Mouse (Mus musculus): ENCODE measurements around the gene 2410004B18Rik. TPM values are rescaled to one million over a fixed set of nuclear protein-coding genes. Genes with fewer than 3 reads are reported as not detected.

2410004B18Rik gene
- polyA plus RNA-seq, 1 experiment: 18.7 TPM

GRCm38 (mm10) chr3:145944348-145944747 lies 6.5 kb downstream of the 2410004B18Rik start:
- TF ChIP-seq MAX (IDR thresholded peaks at IDR 0.05; ENCODE audit: low read depth) (no peak), TCF3 (IDR thresholded peaks at IDR 0.05; ENCODE audit: insufficient read length, low read depth) (no peak), POLR2A (IDR thresholded peaks at IDR 0.05; ENCODE audit: insufficient read length, low read depth) (no peak), TCF12 (IDR thresholded peaks at IDR 0.05; ENCODE audit: insufficient read depth, poor library complexity, severe bottlenecking) (no peak), USF1 (IDR thresholded peaks at IDR 0.05; ENCODE audit: low read depth) (no peak), MYOG (IDR thresholded peaks at IDR 0.05; ENCODE audit: control insufficient read depth in 1 of 3, insufficient read depth in 1 of 3, insufficient read length in 2 of 3, low read depth in 2 of 3) (no peak), POLR2AphosphoS2 (IDR thresholded peaks at IDR 0.05; ENCODE audit: insufficient read length, low read depth) (no peak), E2F4 (IDR thresholded peaks at IDR 0.05; ENCODE audit: insufficient read depth) (no peak)
- Histone ChIP-seq H3K4me3 (no peak overlapping the region), H3K4me2 (ENCODE audit: low read depth) (no peak overlapping the region), H3K36me3 (ENCODE audit: control insufficient read depth, insufficient read depth) (peaks cover 34% of the 10 kb centered on the region), H3K79me2 (ENCODE audit: control insufficient read depth, insufficient read depth) (peaks cover 31% of the 10 kb centered on the region), H3K27me3 (ENCODE audit: control insufficient read depth, insufficient read depth, insufficient read length) (no peaks in the 10 kb centered on the region), H3ac (ENCODE audit: control insufficient read depth, insufficient read length) (no peak overlapping the region)

DNA sequence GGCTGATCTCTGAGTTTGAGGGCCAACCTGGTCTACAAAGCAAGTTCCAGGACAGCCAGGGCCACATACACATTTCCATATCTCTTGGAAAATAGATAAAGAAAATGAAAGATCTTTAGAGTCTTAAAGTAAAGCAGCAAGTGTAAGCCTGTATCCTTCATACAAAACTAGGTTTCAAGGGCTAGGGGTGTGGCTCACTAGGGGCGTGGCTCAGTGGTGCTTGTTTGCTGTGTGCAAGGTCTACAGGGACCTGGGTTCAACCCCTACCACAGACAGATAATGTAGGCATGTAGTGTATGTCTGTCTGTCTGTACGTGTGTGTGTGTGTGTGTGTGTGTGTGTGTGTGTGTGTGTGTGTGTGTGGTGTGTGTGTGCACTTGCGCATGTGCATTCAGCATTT lies 8.1 kb downstream of the 2410004B18Rik start:
- TF ChIP-seq MAX (IDR thresholded peaks at IDR 0.05; ENCODE audit: low read depth): no peak
- no peak for TF ChIP-seq SRF (IDR thresholded peaks at IDR 0.05; ENCODE audit: control insufficient read depth, insufficient read length, low read depth)
- TF ChIP-seq E2F4 (IDR thresholded peaks at IDR 0.05; ENCODE audit: insufficient read depth): no peak
- no peak for TF ChIP-seq REST (IDR thresholded peaks at IDR 0.05; ENCODE audit: insufficient read depth, insufficient read length)
- TF ChIP-seq POLR2A (IDR thresholded peaks at IDR 0.05; ENCODE audit: insufficient read length, low read depth): no peak
- TF ChIP-seq TCF3 (IDR thresholded peaks at IDR 0.05; ENCODE audit: insufficient read length, low read depth): no peak
- TF ChIP-seq CEBPB (IDR thresholded peaks at IDR 0.05; ENCODE audit: insufficient read depth, poor library complexity, severe bottlenecking): no peak
- Histone ChIP-seq H3K4me2 (ENCODE audit: low read depth) (no peak overlapping the region), H3K4me3 (no peak overlapping the region), H3K27me3 (ENCODE audit: control insufficient read depth, insufficient read depth, insufficient read length) (no peaks in the 10 kb centered on the region), H3K36me3 (ENCODE audit: control insufficient read depth, insufficient read depth) (peaks cover 31% of the 10 kb centered on the region), H3ac (ENCODE audit: control insufficient read depth, insufficient read length) (no peak overlapping the region), H3K79me2 (ENCODE audit: control insufficient read depth, insufficient read depth) (peaks cover 22% of the 10 kb centered on the region)

DNA sequence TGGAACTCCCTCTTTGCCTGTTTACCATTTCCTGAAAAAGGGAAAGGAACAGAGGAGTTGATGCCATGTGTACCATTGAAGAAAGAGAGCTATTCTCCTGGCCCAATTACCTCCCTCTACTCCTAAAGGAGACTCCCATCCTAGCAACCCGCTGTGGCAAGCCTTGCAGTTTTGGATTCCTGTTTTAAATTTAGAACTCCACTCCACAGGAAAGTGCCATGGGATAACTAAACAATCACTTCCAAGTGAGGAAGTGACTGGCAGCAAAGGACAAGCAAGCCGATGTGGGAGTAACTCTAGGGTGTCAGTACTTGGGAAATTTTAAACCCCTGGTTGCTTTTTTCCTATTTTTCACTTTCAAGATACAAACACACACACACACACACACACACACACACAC lies 8.8 kb downstream of the 2410004B18Rik start:
- Histone ChIP-seq H3K4me3 (no peak overlapping the region), H3K27me3 (ENCODE audit: control insufficient read depth, insufficient read depth, insufficient read length) (no peaks in the 10 kb centered on the region), H3ac (ENCODE audit: control insufficient read depth, insufficient read length) (no peak overlapping the region), H3K36me3 (ENCODE audit: control insufficient read depth, insufficient read depth) (peaks cover 27% of the 10 kb centered on the region), H3K4me2 (ENCODE audit: low read depth) (no peak overlapping the region), H3K79me2 (ENCODE audit: control insufficient read depth, insufficient read depth) (peaks cover 21% of the 10 kb centered on the region)
- TF ChIP-seq SRF (IDR thresholded peaks at IDR 0.05; ENCODE audit: control insufficient read depth, insufficient read length, low read depth) (no peak), MAX (IDR thresholded peaks at IDR 0.05; ENCODE audit: low read depth) (no peak), TCF3 (IDR thresholded peaks at IDR 0.05; ENCODE audit: insufficient read length, low read depth) (no peak), TCF12 (IDR thresholded peaks at IDR 0.05; ENCODE audit: insufficient read depth, poor library complexity, severe bottlenecking) (no peak), USF1 (IDR thresholded peaks at IDR 0.05; ENCODE audit: low read depth) (no peak), POLR2AphosphoS2 (IDR thresholded peaks at IDR 0.05; ENCODE audit: insufficient read length, low read depth) (no peak), E2F4 (IDR thresholded peaks at IDR 0.05; ENCODE audit: insufficient read depth) (no peak), POLR2A (IDR thresholded peaks at IDR 0.05; ENCODE audit: insufficient read length, low read depth) (no peak), MYOD1 (IDR thresholded peaks at IDR 0.05; ENCODE audit: control insufficient read depth in 1 of 3, insufficient read length in 2 of 3, low read depth in 2 of 3) (no peak), CEBPB (IDR thresholded peaks at IDR 0.05; ENCODE audit: insufficient read depth, poor library complexity, severe bottlenecking) (no peak), REST (IDR thresholded peaks at IDR 0.05; ENCODE audit: insufficient read depth, insufficient read length) (no peak), MYOG (IDR thresholded peaks at IDR 0.05; ENCODE audit: control insufficient read depth in 1 of 3, insufficient read depth in 1 of 3, insufficient read length in 2 of 3, low read depth in 2 of 3) (no peak)

GRCm38 (mm10) chr3:145947539-145948204 lies 9.9 kb downstream of the 2410004B18Rik start:
- TF ChIP-seq MYOD1 (IDR thresholded peaks at IDR 0.05; ENCODE audit: control insufficient read depth in 1 of 3, insufficient read length in 2 of 3, low read depth in 2 of 3) (no peak), POLR2AphosphoS2 (IDR thresholded peaks at IDR 0.05; ENCODE audit: insufficient read length, low read depth) (no peak), USF1 (IDR thresholded peaks at IDR 0.05; ENCODE audit: low read depth) (no peak), CEBPB (IDR thresholded peaks at IDR 0.05; ENCODE audit: insufficient read depth, poor library complexity, severe bottlenecking) (no peak), TCF12 (IDR thresholded peaks at IDR 0.05; ENCODE audit: insufficient read depth, poor library complexity, severe bottlenecking) (no peak), MAX (IDR thresholded peaks at IDR 0.05; ENCODE audit: low read depth) (no peak), SRF (IDR thresholded peaks at IDR 0.05; ENCODE audit: control insufficient read depth, insufficient read length, low read depth) (no peak)
- Histone ChIP-seq H3K4me2 (ENCODE audit: low read depth) (no peak overlapping the region), H3K4me3 (no peak overlapping the region), H3K36me3 (ENCODE audit: control insufficient read depth, insufficient read depth) (peaks cover 27% of the 10 kb centered on the region), H3K27me3 (ENCODE audit: control insufficient read depth, insufficient read depth, insufficient read length) (no peaks in the 10 kb centered on the region), H3K79me2 (ENCODE audit: control insufficient read depth, insufficient read depth) (peaks cover 10% of the 10 kb centered on the region), H3ac (ENCODE audit: control insufficient read depth, insufficient read length) (no peak overlapping the region)

All from myocyte (in vitro differentiated cells).